Mouse (Mus musculus): Measurements from ENCODE around the gene Mcrip2.
A peak's percentile ranks its signal among the peaks of the same experiment; 100 is the strongest.

The Mcrip2 gene

GRCm38 (mm10) chr17:25868601-25869191, at the start of gene Mcrip2:
Mcrip2 (minus strand) TSS chr17:25868764.
- peak; percentile 64 for DNase-seq (ENCODE audit: low read depth)

GRCm38 (mm10) chr17:25918037-25918750, 49.6 kb upstream of the Mcrip2 start:
- no peak for DNase-seq (ENCODE audit: low read depth)

- DNase-seq (ENCODE audit: low read depth): no peak
Observed at GRCm38 (mm10) chr17:25916931-25917647, 48.5 kb upstream of the Mcrip2 start.

GRCm38 (mm10) chr17:25914295-25914694, 45.7 kb upstream of the Mcrip2 start:
- DNase-seq (ENCODE audit: low read depth): no peak

- no peak for DNase-seq (ENCODE audit: low read depth)
Observed at GRCm38 (mm10) chr17:25913877-25914275, 45.3 kb upstream of the Mcrip2 start.

GRCm38 (mm10) chr17:25913186-25913876, 44.8 kb upstream of the Mcrip2 start:
- DNase-seq (ENCODE audit: low read depth): no peak

- no peak for DNase-seq (ENCODE audit: low read depth)
Observed at GRCm38 (mm10) chr17:25911816-25912215, 43.3 kb upstream of the Mcrip2 start.

- DNase-seq (ENCODE audit: low read depth): no peak
Observed at GRCm38 (mm10) chr17:25907640-25908039, 39.1 kb upstream of the Mcrip2 start.

GRCm38 (mm10) chr17:25903061-25903460, 34.5 kb upstream of the Mcrip2 start:
- no peak for DNase-seq (ENCODE audit: low read depth)

GRCm38 (mm10) chr17:25900193-25900592, 31.6 kb upstream of the Mcrip2 start:
- DNase-seq (ENCODE audit: low read depth): no peak

GRCm38 (mm10) chr17:25895891-25896290, 27.3 kb upstream of the Mcrip2 start:
- DNase-seq (ENCODE audit: low read depth): no peak

GRCm38 (mm10) chr17:25895415-25895814, 26.9 kb upstream of the Mcrip2 start:
- no peak for DNase-seq (ENCODE audit: low read depth)

- DNase-seq (ENCODE audit: low read depth): peak; percentile 60
Observed at GRCm38 (mm10) chr17:25893975-25894617, 25.5 kb upstream of the Mcrip2 start.

- DNase-seq (ENCODE audit: low read depth): no peak
Observed at GRCm38 (mm10) chr17:25888837-25889236, 20.3 kb upstream of the Mcrip2 start.

GRCm38 (mm10) chr17:25887467-25887866, 18.9 kb upstream of the Mcrip2 start:
- DNase-seq (ENCODE audit: low read depth): no peak

GRCm38 (mm10) chr17:25886806-25887205, 18.2 kb upstream of the Mcrip2 start:
- no peak for DNase-seq (ENCODE audit: low read depth)

GRCm38 (mm10) chr17:25885636-25886035, 17.1 kb upstream of the Mcrip2 start:
- no peak for DNase-seq (ENCODE audit: low read depth)

GRCm38 (mm10) chr17:25883824-25884223, 15.3 kb upstream of the Mcrip2 start:
- no peak for DNase-seq (ENCODE audit: low read depth)

GRCm38 (mm10) chr17:25883268-25883667, 14.7 kb upstream of the Mcrip2 start:
- no peak for DNase-seq (ENCODE audit: low read depth)

GRCm38 (mm10) chr17:25882306-25882705, 13.7 kb upstream of the Mcrip2 start:
- DNase-seq (ENCODE audit: low read depth): no peak

GRCm38 (mm10) chr17:25881691-25882090, 13.1 kb upstream of the Mcrip2 start:
- no peak for DNase-seq (ENCODE audit: low read depth)

All from c-Kit-positive CD71-negative TER-119-negative erythroid progenitor cells, embryonic 14.5 days (primary cell).